Mouse (Mus musculus): ENCODE measurements around the gene Parp6. TPM values are rescaled to one million over a fixed set of nuclear protein-coding genes. Genes with fewer than 3 reads are reported as not detected.

Parp6 gene
- polyA plus RNA-seq, 1 experiment from 2014 or later, result 197 TPM

DNA sequence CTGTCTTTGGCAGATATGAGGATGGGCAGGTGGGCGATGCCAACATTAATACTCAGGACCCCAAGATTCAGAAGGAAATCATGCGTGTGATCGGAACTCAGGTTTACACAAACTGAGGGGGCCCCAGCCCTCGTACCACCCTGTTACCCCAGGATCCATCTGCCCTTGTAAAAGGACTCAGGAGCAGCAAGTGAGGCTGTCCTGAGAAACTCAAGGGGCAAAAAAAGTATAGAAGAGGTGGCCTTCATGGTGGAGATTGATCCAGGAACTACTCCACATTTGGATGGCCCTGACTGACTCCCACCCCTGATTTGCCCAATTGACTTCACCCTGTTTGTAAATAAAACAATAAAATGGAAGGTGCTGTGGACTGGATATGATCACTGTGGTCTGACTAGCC is 32.8 kb downstream of the Parp6 start:
- no peak overlapping the region for H3K27ac ChIP-seq (ENCODE audit: low read depth, low read length)
- H3K9ac ChIP-seq (ENCODE audit: low read depth, low read length), result no peak overlapping the region
- no peaks in the 10 kb centered on the region for H3K9me3 ChIP-seq (ENCODE audit: control insufficient read depth, low read length)
- no peak for ATAC-seq
- H3K4me3 ChIP-seq (ENCODE audit: low read length), result no peak overlapping the region
- H3K4me1 ChIP-seq (ENCODE audit: control insufficient read depth, insufficient read depth, low read depth, low read length), result no peaks in the 10 kb centered on the region
- H3K4me2 ChIP-seq (ENCODE audit: low read length), result no peak overlapping the region
- 96% methylated on average over 4 of the region's 4 CpGs for WGBS
- H3K36me3 ChIP-seq (ENCODE audit: control insufficient read depth, insufficient read depth, low read length), result peaks cover 22% of the 10 kb centered on the region
- H3K27me3 ChIP-seq (replicated peaks; ENCODE audit: control insufficient read depth, insufficient read depth, low read length), result no peaks in the 10 kb centered on the region

DNA sequence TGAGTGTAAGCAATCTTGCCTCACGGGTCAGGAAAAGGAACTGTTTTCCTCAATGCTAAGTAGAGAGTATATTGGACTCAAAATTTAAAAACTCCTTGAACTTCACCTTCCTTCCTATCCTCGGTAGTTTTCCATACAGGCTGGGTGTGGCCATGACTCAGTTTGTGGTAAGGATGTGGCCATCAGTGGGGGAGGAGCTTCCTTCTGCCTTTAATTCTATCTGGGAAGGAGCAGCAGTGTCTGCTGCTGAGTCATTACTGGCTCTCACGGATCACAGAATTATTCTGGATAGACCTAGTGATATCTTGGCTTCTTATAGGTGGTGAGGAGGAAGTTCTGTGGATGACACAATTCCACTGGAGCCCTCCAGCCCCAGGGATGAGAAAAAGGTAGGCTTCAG is 36.3 kb downstream of the Parp6 start:
- H3K36me3 ChIP-seq (ENCODE audit: control insufficient read depth, insufficient read depth, low read length), result peaks cover 21% of the 10 kb centered on the region
- no peak overlapping the region for H3K9ac ChIP-seq (ENCODE audit: low read depth, low read length)
- H3K9me3 ChIP-seq (ENCODE audit: control insufficient read depth, low read length), result no peaks in the 10 kb centered on the region
- H3K4me3 ChIP-seq (ENCODE audit: low read length), result no peak overlapping the region
- no peak for ATAC-seq
- 30% methylated on average over 3 of the region's 3 CpGs for WGBS
- no peaks in the 10 kb centered on the region for H3K27me3 ChIP-seq (replicated peaks; ENCODE audit: control insufficient read depth, insufficient read depth, low read length)
- no peak overlapping the region for H3K27ac ChIP-seq (ENCODE audit: low read depth, low read length)
- no peak overlapping the region for H3K4me2 ChIP-seq (ENCODE audit: low read length)
- no peaks in the 10 kb centered on the region; the same call in 1 of the 2 replicates for H3K4me1 ChIP-seq (ENCODE audit: control insufficient read depth, insufficient read depth, low read depth, low read length)

DNA sequence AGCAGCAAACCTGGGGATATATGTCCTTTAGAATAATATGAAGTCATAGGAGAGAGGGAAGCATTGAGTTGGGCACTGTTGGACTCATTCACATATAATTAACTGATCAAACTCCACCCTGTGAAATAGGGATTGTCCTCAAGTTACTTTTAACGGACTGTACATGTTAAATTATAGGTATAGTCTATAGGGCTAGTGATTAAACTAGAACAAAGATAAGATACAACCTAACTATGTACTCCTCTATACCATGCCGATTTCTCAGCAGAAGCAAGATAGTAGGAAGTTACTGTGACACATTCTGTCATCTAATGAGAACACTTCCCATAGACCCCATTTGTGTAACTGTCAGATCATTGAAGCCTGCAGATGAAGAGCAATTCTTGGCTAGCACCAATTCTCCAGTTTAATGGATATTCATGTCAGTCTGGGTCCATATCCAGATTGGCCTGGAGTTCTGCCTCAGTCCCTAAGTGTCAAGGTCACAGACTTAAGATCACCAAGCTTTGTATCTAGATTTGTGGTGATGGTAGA is 37.4 kb downstream of the Parp6 start:
- peaks cover 10% of the 10 kb centered on the region for H3K4me1 ChIP-seq (ENCODE audit: control insufficient read depth, insufficient read depth, low read depth, low read length)
- no peak overlapping the region for H3K4me3 ChIP-seq (ENCODE audit: low read length)
- no peak for ATAC-seq
- no peaks in the 10 kb centered on the region for H3K9me3 ChIP-seq (ENCODE audit: control insufficient read depth, low read length)
- no peak overlapping the region for H3K27ac ChIP-seq (ENCODE audit: low read depth, low read length)
- WGBS, result 89% methylated on average over 2 of the region's 2 CpGs
- H3K27me3 ChIP-seq (replicated peaks; ENCODE audit: control insufficient read depth, insufficient read depth, low read length), result no peaks in the 10 kb centered on the region
- peaks cover 10% of the 10 kb centered on the region for H3K36me3 ChIP-seq (ENCODE audit: control insufficient read depth, insufficient read depth, low read length)
- H3K4me2 ChIP-seq (ENCODE audit: low read length), result no peak overlapping the region
- no peak overlapping the region for H3K9ac ChIP-seq (ENCODE audit: low read depth, low read length)

DNA sequence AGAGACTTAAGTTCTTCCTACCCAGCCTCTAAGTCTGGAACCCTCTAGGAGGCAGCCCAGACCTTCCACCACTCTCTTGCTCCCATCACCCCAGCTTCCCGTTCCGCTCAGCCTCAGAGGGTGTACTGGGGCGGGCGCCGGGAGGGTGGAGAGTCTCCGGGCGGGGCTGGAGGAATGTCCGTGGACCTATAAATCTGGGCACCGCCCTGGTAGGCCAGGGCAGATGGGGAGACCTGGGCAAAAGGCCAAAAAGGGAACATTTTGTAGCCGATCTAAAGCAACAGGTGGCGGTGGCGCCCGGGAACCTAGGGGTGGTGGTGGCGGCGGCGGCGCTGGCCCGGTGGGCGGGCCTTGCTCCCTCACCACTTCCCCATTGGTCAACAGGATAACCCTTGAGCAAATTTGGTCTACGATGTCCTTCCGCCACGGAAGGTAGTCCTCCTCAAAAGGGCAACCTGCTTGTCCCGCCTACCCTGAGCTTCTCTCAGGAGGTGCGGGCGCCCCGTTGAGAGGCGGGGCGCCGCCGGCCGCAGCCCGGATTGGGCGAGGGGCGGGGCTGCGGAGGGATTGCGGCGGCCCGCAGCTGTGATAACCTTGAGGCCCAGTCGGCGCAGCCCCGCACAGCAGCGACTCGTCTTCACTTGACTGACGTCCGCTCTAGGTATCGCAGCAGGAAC is 39.0 kb downstream of the Parp6 start, which contains the start of gene Pkm:
Gene Pkm (plus strand): TSS at position 411 of the 677 bp plus-strand sequence.
- Histone ChIP-seq H3K36me3 (ENCODE audit: control insufficient read depth, insufficient read depth, low read length) (peaks cover 2% of the 10 kb centered on the region; the same call in 1 of the 2 replicates), H3K4me2 (ENCODE audit: low read length) (peak within 1 kb of the TSS; percentile 75), H3K27me3 (replicated peaks; ENCODE audit: control insufficient read depth, insufficient read depth, low read length) (no peaks in the 10 kb centered on the region), H3K27ac (ENCODE audit: low read depth, low read length) (peak within 1 kb of the TSS; percentile 97), H3K9ac (ENCODE audit: low read depth, low read length) (peak within 1 kb of the TSS; percentile 90), H3K9me3 (ENCODE audit: control insufficient read depth, low read length) (no peaks in the 10 kb centered on the region), H3K4me3 (ENCODE audit: low read length) (peak within 1 kb of the TSS; percentile 77), H3K4me1 (ENCODE audit: control insufficient read depth, insufficient read depth, low read depth, low read length) (peaks cover 26% of the 10 kb centered on the region)
- WGBS, result under 1% methylated on average over 46 of the region's 46 CpGs
- peak; percentile 93 for ATAC-seq

DNA sequence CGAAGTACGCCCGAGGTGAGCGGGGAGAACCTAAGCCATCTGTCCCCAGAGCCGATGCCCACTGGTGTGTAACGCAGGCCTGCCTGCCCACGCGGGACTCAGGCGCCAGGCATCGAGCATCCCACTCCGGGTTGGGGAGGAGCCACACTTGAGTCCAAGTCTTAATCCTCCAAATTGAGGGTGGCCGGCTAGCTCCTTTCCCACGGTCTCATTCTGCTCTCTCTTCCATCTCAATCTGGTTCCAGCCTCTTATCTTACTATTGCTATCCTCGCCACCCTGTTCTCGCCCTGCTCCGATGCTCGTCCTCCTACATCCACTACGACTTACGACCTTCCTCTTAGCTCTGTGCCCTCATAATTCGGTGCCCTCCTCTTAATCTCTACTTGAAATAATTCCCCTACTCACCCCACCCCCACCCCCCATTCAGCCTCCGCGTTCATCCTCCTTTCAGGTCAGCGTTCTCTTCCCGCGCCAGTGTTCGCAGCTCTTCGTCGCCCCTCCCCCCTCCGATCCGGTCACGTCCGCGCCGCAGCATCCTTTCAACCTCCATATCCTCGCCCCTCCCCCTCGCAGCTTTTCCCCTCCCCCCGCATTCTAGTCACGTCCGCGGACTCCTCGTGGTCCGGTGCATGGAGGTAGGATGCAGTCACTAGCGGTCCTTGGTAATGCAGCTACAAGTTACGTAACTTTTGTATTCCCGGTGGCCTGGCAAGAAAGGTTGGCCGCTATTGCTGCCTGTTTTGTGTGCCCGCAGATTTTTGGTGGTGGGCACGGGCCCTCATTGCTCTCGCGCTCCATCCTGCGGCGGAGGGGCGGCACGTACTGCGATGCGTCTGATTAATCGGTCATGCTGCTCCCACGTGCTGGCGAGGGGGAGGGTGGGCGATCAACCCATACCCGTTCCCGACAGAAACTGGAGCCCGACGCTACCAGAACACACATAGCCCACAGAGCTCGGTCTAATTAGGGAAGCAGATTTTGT is 39.8 kb downstream of the Parp6 start:
- Histone ChIP-seq H3K4me2 (ENCODE audit: low read length) (peak overlapping the region; percentile 75), H3K36me3 (ENCODE audit: control insufficient read depth, insufficient read depth, low read length) (peaks cover 2% of the 10 kb centered on the region; the same call in 1 of the 2 replicates), H3K9me3 (ENCODE audit: control insufficient read depth, low read length) (no peaks in the 10 kb centered on the region), H3K9ac (ENCODE audit: low read depth, low read length) (peak overlapping the region; percentile 90), H3K27ac (ENCODE audit: low read depth, low read length) (peak overlapping the region; percentile 97), H3K27me3 (replicated peaks; ENCODE audit: control insufficient read depth, insufficient read depth, low read length) (no peaks in the 10 kb centered on the region), H3K4me3 (ENCODE audit: low read length) (peak overlapping the region; percentile 77), H3K4me1 (ENCODE audit: control insufficient read depth, insufficient read depth, low read depth, low read length) (peaks cover 34% of the 10 kb centered on the region)
- ATAC-seq, result peak; percentile 74
- under 1% methylated on average over 62 of the region's 65 CpGs for WGBS

DNA sequence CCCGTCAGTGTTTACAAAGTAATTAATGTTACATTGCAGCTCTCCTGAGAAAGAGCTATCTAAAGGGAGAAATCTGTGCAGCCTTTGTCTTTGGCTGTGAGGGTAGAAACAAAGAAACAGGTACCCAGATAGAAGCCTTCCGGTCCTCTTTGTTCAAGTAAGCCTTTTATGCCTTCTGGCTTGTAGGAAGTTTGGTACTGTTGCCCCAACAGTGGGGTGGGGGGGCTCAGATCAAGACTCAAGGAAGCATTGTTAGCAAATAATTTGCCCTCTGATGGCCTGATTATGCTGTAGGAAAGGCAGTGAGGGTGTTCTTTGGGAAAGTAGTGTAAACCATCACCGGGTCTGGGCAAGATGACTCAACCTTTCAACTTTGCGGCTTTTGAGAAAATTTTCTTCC is 41.1 kb downstream of the Parp6 start:
- ATAC-seq, result no peak
- Histone ChIP-seq H3K4me3 (ENCODE audit: low read length) (peak overlapping the region; percentile 77), H3K27me3 (replicated peaks; ENCODE audit: control insufficient read depth, insufficient read depth, low read length) (no peaks in the 10 kb centered on the region), H3K9ac (ENCODE audit: low read depth, low read length) (peak overlapping the region; percentile 90), H3K4me2 (ENCODE audit: low read length) (peak overlapping the region; percentile 75), H3K4me1 (ENCODE audit: control insufficient read depth, insufficient read depth, low read depth, low read length) (peaks cover 34% of the 10 kb centered on the region), H3K36me3 (ENCODE audit: control insufficient read depth, insufficient read depth, low read length) (0 out of 2 replicates have a peak, but pooled peaks cover under 1% of the 10 kb centered on the region), H3K27ac (ENCODE audit: low read depth, low read length) (peak overlapping the region; percentile 97), H3K9me3 (ENCODE audit: control insufficient read depth, low read length) (no peaks in the 10 kb centered on the region)
- 9% methylated on average over 4 of the region's 4 CpGs for WGBS

DNA sequence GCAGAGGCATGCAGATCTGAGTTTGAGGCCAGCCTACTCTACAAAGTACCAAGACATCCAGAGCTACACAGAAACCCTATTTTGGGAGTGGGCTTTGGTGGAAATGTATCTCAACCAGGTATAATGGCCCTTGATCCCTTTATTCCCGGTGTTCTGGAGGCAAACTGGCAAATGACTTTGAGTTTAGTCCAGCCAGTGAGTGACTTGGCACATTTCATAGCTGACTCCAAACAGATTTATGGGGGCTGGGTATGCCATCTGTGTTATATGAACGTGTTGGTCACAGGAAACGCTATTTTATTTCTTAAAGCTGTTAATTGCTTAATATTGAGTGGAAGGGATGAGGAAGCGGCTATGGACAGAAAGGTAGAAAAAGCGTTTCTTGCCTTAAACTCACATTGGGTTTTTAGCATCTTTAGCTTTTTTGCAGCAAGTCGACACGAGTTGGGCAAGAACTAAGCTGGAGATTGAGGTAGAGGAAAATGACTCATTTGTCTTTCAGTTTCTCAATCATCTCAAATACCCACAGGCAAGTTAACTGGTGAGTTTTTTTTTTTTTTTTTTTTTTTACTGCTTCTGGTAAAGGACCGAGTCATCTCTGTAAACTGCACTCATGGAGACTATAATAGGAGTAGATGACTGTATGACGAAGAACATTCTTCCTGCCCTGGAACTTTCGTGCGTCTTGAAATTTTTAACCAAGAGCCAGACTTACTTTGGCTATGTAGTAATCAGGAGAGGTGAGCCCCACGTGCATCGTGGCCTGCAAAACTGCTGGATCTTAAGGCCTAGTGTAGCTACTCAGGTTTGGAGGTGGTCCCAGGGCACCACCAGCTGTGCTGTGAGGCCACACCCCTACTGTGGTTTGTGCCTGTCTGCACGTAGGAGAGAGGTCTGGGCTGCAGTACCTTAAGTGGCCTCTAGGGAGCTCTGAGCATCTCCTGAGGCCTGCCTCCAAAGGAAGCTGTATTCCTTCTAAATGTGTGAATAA is 42.2 kb downstream of the Parp6 start:
- Histone ChIP-seq H3K4me3 (ENCODE audit: low read length) (peak overlapping the region; percentile 77), H3K9me3 (ENCODE audit: control insufficient read depth, low read length) (no peaks in the 10 kb centered on the region), H3K9ac (ENCODE audit: low read depth, low read length) (peak overlapping the region; percentile 35; the same call in 1 of the 2 replicates), H3K27me3 (replicated peaks; ENCODE audit: control insufficient read depth, insufficient read depth, low read length) (no peaks in the 10 kb centered on the region), H3K4me1 (ENCODE audit: control insufficient read depth, insufficient read depth, low read depth, low read length) (peaks cover 37% of the 10 kb centered on the region), H3K4me2 (ENCODE audit: low read length) (peak overlapping the region; percentile 75), H3K27ac (ENCODE audit: low read depth, low read length) (peak overlapping the region; percentile 55), H3K36me3 (ENCODE audit: control insufficient read depth, insufficient read depth, low read length) (no peaks in the 10 kb centered on the region)
- no peak for ATAC-seq
- 20% methylated on average over 14 of the region's 14 CpGs for WGBS

DNA sequence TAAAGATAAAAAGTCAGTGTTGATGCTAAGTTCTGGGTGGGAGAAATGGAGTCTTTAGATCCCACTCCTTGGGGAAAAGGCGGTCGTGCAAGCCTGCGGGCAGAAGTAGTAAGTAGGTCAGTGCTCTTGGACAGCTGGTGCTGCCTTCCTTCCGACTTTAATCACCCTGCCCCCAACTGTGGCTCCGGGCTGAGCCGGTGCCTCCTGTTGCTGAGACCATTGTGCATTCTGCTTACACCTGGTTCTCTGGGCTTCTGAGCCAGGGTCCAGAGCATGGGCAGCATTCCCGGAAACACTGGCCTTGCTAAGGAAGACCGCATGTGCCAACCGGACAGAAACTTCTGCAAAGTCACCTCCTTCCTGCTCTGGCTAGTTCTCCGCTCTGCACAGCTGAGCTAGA is 43.3 kb downstream of the Parp6 start:
- Histone ChIP-seq H3K4me1 (ENCODE audit: control insufficient read depth, insufficient read depth, low read depth, low read length) (peaks cover 37% of the 10 kb centered on the region), H3K4me2 (ENCODE audit: low read length) (peak overlapping the region; percentile 75), H3K9me3 (ENCODE audit: control insufficient read depth, low read length) (no peaks in the 10 kb centered on the region), H3K4me3 (ENCODE audit: low read length) (no peak overlapping the region), H3K36me3 (ENCODE audit: control insufficient read depth, insufficient read depth, low read length) (peaks cover 3% of the 10 kb centered on the region), H3K27me3 (replicated peaks; ENCODE audit: control insufficient read depth, insufficient read depth, low read length) (no peaks in the 10 kb centered on the region), H3K27ac (ENCODE audit: low read depth, low read length) (peak overlapping the region; percentile 45), H3K9ac (ENCODE audit: low read depth, low read length) (no peak overlapping the region)
- 31% methylated on average over 10 of the region's 10 CpGs for WGBS
- no peak for ATAC-seq
